Mouse (Mus musculus) right cerebral cortex, postnatal 4 days (tissue): ENCODE measurements around the gene Hoxd9.

Experiments used
- DNase-seq: peaks from one replicate; pipeline ENCODE4 v3.0.0-alpha.2; 2022

Hoxd9 gene

DNA sequence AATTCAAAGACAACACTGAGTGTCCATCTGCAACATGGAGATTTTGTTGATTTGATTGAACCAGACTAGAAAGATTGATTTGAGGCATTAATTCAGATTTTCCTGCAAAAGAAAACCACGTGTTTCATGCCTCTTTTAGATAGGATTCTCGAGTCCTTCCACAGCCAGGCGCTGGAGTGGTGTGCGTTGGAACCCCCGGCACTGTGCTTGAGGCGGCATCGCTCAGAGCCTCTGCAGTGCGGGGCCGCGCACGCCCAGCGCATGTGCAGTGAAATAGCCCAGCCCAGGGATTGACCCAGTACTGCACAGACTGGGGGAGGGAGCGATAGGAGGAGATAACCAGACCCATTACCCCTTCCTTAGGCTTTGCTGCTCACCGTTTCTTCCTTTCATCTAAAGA lies 17.4 kb downstream of the Hoxd9 start:
- DNase-seq: no peak

DNA sequence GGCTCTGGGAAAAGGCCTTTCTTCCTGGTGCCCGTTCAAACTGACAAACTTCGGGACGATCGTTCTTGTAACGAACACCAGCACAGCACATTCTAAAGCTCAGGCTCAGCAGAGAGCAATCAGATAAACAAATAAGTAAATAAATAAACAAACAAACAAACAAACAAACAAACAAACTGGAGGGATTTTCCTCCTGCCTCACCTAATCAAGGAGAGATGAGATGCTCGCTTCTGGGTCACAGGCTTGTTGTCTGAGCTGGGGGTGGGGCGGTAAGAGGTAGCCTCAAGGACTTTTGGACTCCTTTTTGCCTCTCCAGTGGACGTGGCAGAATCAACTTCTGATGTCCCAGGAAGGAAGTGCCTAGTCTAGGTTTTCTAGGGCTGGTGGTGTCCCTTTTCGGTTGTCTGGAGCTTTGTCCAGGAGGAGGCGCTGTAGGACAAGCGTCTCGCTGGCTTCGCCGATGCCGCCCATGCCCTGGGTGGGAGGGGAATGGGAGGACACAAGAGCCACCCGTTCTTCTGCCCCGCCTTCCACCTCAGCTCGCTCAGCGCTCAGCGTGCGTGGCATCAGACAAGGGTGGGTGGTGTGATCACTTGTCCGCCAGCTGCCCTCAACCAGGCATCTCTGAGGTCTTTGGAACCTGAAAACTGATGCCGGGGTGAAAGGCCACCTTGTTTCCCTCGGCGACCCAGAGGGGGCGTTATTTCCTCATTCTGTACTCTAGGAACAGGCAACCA lies 18.1 kb downstream of the Hoxd9 start:
- peak; percentile 95 for DNase-seq

DNA sequence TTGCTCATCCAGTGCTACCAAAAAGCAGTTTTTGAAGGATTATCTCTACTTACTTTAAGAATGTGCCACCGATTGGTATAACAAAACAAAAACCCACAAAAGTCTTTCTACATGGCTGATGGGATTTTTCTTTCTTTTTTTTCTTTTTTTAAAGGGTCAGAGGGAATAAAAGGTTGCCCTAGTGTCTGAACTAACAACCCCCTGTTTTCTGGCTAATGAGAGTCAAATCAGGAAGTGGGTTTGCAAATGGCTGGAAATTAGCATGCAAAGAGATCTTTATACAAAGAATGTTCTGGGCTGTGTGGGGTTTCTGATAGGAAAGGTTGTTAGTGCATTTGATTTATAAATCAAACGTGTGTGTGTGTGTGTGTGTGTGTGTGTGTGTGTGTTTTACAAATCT lies 22.9 kb downstream of the Hoxd9 start:
- no peak for DNase-seq

DNA sequence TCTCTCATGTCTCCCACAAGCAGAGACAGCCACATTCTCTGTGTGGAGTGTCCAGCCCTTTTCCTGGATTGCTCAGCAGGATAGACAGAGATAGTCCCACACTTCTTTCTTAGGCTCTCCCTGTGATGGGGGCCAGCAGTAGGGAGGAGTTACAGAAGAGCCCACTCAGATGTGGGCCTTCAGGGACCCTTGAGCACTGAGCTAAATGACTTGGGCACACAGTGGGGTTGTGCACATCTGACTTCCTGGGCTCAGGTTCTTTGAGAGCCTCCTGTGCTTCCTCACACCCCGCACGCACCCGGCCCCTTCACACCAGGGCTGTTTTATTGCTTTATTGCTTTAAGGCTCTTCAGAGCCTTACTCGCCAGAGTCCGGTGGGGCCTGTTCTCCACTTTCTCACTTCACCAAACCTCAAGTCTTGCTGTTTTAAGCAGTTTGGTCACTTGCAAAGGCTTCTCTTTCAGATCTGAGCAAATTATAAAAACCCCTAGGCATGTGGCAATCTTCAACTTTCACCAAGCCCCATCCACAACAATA lies 23.5 kb downstream of the Hoxd9 start:
- no peak for DNase-seq

DNA sequence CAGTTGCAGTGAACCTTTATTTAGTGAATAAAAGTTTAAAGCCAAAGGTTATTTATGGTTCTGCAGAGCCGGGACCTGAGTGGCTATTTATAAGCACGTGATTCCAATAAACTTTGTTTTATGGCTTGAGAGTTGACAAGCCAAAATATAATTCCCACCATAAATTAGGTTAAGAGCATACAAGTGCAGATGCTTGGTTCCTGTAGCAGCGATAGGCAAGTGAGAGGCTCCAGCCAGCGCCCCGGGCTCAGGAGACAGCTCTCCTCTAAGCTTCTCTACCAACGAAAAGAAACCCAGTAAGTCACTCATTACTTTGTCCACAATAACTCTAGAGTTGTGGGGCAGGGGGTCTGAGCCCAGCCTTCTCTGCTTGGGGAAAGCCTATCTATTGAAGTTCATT lies 24.4 kb downstream of the Hoxd9 start:
- DNase-seq: no peak

DNA sequence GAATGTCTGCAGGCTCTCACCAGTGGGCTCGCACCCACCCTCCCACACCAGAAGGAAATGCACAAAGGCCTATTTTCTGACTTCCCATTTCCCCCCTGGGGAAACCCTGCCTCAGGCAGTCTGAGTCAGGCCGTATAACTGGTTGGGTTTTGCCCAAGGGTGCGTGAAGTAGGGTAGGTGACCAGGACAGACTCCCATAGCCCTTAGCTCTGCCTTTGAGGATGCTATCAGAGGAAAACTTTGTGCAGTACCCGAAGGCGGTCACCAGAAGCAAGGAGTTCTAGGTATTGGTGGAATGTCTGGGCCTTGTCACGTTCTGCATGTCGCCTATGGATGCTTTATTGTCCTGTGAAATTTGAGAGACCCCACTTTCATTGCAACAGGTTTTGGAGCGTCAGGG lies 25.4 kb downstream of the Hoxd9 start:
- no peak for DNase-seq

DNA sequence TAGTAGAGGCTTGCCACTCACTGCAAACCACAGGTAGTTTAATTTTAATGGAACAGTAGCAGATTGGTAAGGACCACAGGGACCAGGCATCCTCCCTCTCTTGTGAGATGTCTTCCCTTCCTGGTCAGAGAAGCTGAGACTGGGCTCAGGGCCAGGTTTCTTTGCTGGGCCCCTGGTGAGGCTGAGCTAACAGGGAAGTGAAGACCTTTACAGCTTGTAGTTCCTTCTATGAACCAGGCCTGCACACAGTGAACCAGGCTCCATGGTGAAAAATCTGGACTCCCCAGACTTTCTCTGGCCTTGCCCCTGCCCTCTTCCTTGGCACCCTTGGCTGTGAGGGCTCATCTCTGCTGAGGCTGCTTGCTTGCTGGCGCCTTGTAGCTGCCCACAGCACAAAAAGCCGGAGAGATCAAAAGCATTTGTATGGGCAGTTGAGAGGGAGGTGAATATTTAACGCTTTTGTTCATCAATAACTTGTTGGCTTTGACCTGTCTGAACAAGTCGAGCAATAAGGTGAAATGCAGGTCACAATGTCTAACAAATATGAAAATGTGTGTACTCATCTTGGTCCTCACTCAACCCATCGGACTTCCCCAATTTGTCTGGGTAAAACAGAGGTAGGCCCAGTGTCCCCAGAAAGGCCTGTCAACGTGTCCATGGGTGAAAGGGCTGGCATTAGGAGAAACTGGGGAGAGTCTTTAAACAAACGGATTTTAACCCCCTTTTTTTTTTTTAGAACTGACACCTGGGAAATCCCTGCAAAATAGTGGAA lies 26.9 kb downstream of the Hoxd9 start:
- no peak for DNase-seq

DNA sequence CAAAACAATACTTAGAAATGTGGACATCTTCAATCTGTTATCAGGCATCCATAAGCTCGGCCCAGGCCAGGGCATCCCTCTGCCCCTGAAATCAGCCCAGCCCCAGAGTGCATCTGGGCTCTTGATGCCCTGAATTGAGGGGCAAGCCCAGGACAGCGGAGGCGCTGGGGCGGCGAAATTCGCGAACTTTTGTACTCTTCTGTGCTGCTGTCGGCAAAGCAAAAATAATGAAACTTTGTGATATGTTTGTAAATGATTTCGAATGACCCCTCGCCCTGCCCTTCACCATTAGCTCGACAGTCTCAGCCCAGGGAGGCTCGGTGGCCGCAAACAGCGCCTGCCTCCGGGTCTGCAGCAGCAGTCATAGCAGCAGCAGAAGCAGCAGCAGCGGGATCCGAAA lies 27.6 kb downstream of the Hoxd9 start:
- no peak for DNase-seq

DNA sequence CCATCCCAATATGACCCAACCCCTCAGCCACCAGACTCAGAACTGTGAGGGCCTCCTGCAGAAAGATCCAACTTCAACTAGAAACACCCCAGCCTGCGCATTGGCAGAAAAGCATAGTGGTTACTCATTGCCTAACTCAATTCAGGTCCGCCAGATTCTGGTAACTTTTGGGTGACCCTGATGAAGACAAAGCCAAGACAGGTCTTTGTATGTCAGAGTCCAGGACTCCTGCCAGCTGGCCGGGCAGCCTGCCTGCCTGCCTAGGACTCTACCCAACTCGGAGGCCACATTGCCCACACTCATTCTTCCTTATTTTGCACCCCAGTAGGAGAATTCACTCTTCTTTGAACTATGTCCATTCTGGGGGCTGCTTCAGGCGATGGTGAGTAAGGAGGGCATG lies 29.0 kb downstream of the Hoxd9 start, which contains the start of gene Gm28230:
Gm28230 (plus strand) TSS at position 178 of the 400 bp plus-strand sequence.
- DNase-seq: no peak

DNA sequence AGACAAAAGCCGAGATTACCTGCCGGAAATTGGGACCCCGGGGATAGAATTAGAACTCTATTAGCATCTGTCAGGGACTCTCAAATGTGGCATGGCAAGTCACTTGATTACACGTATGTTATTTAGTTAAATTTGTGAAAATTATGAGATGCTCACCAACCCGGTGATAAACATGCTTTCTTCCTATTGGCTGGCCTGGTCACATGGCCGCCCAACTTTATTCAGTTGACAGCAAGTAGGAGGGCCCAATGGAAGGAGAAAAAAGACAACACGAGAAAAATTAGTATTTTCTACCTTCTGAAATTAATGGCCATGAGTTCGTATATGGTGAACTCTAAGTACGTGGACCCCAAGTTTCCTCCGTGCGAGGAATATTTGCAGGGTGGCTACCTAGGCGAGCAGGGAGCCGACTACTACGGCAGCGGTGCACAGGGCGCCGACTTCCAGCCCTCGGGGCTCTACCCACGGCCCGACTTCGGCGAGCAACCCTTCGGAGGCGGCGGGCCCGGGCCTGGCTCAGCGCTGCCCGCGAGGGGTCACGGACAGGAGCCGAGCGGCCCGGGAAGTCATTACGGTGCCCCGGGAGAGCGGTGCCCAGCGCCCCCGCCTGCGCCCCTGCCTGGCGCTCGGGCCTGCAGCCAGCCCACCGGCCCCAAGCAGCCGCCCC lies 29.6 kb downstream of the Hoxd9 start:
- no peak for DNase-seq

DNA sequence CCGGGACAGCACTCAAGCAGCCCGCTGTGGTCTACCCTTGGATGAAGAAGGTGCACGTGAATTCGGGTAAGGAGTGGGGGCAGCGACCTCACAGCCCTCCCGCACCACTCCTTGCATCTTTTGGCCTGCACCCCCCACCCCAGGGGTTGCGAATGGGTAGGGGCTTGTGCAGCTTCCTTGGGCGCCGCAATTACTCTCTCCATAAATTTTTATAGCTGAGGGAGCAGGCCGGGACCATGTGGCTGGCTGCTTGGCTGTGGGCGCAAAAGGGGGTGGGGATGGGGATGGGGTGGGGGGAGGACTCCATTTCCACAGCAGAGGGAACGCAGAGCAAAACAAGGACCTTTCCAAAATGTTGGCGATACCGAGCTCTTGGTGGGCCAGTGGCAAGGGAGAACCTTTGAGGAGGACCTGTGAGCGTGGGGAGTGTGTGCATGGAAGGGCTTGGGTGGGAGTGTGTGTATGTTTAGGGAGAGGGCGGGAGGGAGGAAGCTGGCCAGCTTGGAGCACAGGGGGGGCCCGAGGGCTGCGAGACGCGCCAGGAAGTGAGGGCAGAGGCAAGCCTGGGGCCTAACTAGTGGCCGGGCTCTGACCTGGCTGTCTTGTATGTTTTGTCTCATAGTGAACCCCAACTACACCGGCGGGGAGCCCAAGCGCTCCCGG lies 30.2 kb downstream of the Hoxd9 start:
- no peak for DNase-seq

DNA sequence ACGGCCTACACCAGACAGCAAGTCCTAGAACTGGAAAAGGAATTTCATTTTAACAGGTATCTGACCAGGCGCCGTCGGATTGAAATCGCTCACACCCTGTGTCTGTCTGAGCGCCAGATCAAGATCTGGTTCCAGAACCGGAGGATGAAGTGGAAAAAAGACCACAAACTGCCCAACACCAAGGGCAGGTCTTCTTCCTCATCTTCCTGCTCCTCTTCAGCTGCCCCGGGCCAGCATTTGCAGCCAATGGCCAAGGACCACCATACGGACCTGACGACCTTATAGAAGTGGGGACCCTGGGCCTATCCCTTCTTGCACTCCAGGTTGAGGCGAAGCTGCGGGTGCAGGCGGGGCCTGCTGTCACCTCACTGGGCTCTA lies 30.8 kb downstream of the Hoxd9 start:
- no peak for DNase-seq

DNA sequence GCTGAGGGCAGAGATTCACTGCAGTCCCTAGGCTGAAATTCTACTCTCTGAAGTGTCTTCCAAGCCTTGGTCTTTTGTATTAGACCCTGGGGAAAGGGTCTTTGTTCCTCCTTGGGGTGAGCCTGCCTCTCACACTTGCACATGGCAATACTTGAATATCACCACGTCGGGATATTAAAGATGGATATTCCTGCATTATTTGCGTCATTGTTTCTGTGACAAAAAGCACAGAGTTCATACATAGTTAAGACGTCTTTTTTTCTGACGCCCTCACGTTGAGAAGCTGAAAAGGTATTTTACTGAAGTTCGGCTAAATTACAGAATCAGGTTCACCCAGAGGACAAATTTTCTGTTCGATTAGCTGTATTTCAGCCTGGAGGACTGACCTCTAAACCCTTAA lies 32.8 kb downstream of the Hoxd9 start:
- no peak for DNase-seq

DNA sequence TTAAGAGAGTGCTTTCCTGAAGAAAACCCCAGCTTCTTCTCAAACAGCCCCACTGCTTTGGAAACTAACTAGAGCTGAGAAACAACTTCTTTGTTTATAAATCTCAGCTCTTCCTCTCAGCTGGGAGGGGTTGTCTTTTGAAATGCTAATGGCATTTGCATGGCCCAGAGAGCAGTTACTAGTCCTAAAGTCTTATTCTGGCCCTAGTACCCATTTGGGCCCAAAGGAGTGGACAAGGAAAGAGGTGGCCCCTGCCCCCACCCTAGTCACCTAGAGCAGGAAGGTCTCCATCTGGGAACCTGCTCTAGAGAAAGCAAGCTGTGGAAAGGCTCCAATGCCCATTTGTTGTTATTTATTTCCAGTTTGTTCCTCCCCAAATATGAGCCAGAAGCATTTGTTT lies 33.5 kb downstream of the Hoxd9 start:
- no peak for DNase-seq

DNA sequence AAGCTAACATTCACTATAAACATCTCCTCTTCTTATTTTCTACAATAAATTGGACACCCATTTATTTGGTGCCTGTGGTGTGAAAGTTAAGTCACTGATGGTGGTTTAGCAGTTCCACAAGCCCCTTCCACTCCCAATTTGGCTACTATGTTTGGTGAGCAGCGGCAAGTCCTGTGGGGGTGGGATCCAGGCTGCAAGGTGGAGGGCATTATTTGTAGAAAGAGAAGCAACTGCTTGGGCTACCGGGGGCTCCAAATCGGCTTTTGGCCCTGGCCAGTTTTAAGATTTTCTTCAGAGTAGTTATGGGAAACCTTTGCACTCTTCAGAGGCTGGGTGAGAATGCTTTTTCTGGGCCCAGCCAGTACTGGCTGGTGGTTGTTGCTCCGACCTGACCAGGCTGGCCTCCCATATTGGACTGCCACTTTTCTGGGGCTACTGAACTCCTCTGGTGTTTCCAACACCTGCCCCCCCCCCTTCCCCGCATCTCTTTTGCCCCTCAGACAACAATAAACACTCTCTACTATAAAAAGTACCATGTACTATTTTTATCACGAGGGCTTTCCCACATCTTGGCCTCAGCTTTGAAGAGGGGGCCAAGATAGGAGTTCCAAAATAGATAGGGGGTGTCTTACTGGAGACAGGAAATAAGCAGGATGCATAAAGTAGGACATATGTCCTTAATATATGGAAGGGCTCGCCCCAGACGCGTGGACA lies 34.4 kb downstream of the Hoxd9 start:
- no peak for DNase-seq

DNA sequence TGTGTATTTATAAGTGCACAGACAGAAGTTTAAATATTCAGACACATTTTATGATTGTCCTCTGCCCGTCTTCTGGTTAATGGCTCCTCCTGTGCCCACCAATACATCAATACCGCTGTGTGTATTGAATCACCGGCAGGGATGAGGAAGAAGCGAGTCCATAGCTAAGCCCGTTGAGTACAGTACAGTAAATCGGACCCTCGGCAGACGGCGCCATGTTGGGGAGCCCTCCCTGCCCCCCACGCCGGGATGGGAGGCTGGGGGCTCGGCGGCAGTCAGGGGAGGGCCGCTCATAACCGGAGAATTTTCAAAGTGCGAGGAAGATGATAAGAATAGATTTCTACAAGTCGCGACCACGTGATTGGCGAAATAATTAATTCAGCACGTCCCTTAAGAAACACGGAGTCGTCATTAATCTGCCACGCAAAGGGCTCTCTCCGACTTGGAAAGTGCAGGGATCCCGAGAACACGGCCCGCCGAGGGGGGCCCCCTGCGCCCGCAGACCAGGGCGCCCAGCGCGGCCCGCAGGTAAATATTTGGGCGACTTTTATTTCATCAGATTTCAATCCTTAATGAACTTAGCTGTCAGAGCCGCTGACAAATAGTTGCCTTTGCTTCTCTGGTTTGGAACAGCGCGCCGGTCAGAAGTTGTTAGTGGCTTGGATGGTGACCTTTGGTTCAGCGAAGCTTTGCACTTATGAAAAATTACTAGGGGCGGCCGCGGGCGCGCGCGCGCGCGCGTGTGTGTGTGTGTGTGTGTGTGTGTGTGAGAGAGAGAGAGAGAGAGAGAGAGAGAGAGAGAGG lies 35.2 kb downstream of the Hoxd9 start:
- no peak for DNase-seq

DNA sequence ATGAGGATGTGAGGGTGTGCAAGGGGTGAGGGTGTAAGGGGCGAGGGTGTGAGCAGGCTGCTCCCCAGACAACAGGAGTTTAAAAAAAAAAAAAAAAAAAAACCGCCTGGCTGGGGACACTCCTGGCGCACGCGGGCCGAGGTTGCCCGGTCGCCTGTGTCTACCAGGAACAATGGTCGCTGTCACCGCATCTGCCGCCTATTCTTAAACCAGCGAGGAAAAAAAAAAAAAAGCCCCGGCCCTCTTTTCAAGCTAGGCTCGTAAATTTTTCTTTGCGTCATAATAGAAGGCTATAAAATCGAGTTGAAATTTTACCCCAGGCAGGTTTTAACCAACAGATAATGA lies 35.8 kb downstream of the Hoxd9 start:
- DNase-seq: no peak

DNA sequence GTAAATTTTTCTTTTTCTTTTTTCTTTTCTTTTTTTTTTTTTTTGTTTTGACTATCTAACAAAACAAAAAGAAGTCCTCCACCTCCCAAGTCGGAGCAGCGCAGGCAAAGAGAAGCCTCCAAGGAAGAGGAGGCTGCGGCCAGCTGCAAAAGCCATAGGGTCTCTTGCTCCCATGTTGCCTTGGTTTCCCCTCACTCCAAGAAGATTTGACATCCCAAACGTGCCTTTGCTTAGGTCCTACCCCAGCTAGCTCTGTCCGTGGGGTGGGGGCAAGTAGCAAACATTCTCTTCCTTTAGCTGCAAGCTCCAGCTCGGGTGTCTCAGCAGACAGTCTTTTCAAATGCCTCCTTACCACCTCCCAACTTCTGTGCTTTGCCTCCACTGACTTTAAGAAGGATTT lies 36.2 kb downstream of the Hoxd9 start:
- DNase-seq: no peak

DNA sequence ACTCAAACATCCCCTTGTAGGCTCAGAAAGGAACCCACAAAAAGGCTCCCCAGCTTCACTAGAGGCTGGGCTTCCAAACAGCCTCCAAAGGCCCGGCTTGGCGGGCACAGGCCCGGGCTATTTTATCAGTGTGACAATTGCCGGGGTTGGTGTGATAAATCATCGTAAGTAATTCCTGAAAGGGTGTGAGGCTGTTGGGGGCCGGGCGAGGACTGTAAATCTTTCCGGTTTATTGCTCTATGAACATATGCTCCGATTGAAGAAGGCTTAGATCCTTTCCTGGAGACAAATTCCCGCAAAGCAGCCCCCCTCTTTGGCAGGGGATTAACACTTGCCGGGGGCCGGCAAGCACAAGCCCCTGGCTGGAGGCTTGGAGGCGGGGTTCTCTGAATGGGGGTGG lies 36.9 kb downstream of the Hoxd9 start:
- no peak for DNase-seq

DNA sequence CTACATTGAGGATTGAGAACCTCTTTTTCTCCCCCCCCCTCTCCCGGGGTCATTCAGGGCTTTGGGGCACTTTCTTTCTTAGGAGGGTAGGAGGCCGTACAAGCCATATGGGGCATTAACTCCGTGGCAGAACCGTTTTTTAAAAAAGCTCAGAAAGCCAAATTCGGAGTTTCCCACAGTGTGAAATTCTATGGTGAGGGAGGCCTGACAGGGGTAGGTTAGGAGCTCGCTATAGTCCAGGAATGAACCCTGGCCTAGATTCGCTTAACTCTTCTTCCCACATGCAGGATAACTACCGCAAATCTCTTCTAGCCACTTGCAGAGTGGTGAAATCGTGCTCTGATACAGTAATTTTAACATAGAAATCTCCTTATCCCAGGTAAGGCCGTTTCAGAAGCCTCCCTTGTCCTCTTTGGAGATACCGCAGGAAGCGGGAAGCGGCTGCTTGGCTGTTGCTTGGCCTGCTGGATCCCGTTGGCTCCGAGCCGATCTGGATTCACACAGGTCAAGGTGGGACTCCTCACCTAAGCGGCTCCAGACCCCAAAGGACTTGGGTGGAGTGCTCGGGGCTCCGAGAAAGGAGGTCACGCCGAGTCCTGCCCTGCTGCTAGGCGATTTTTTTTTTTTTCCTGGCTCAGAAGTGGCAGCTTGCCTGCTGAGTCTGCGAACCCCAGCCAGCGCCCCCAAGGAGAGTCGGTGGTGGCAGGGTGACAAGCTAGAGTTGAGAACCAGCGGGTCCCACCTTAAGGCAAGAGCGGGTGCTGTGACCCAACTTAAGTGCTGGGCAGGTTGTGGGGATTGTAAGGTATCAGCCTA lies 37.7 kb downstream of the Hoxd9 start:
- no peak for DNase-seq
